Mouse (Mus musculus) erythroblast, embryonic 14.5 days (primary cell): Measurements from ENCODE around the gene Pigc.

Experiments
- GATA1 ChIP-seq: IDR thresholded peaks from 2 replicates; pipeline ENCODE4 v1.6.1; 2012; ENCODE audit warnings: low read length, inconsistent platforms, mixed read lengths
- TAL1 ChIP-seq: IDR thresholded peaks from 3 replicates; pipeline ENCODE4 v1.6.1; 2012; ENCODE audit warnings: low read length, inconsistent platforms, mixed read lengths

DNA sequence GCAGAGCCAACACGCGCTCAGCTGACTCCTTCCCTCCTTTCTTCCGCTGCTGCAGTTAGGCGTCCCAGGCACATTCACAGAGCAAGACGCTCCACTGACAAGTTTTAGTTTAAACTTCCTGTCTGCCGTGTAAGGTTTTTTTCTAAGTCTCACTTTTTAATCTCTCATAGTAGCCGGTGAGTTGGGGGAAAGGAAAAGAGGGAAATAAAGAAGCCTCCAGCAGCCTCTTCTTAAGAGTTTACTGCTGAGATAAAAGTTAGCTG lies 35.5 kb downstream of the Pigc start:
- TF ChIP-seq GATA1 = no peak
- no peak for TF ChIP-seq TAL1
